ENCODE assay signal across 20 mouse cellular contexts in the genomic region with DNA sequence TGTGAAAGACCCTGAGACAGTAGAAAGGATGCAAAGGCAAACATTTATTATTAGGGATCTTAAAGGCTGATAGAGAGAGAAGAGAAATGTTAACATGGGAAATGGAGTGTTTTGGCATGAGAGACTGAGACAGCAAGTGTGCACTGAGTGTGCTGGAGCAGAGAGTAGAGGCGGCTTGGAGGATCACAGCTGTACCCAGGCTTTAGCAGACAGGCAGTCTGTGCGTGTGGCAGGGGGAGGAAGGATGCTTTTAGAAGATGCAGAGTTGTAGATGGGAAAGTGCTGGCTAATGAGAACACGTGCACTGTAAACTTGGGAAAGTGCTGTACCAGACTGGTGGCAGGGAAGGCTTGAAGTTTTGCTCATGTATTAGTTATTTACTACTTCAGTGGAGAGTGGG.
DNase-seq lines count a peak whose midpoint lies in the region; ATAC-seq and TF ChIP-seq lines count a peak whose summit lies in the region.
"Had no signal": no experiment of that assay in that cellular context is flagged by ENCODE, and none has a peak within 500 bp of the region (broad histone marks: within the 10 kb centered on the region; RNA-seq: fewer than 3 reads in every experiment).

No protein-coding gene starts in this region.

- intact Hi-C loops in left cerebral cortex, postnatal 14 days (cut with DNase I) = no loop called here

- no peak overlapping the region for H3K9ac ChIP-seq in forebrain, embryonic 16.5 days (replicated peaks; ENCODE audit: low read depth, low read length)
- no peak overlapping the region for H3K9ac ChIP-seq in forebrain, embryonic 12.5 days
- H3K9ac ChIP-seq: heart, embryonic 12.5 days; hindbrain, embryonic 13.5 days; midbrain, embryonic 13.5 days had no signal

- no peak overlapping the region; the same call in 1 of the 2 replicates for H3K27ac ChIP-seq in forebrain, embryonic 16.5 days (ENCODE audit: low read length)
- no peak overlapping the region for H3K27ac ChIP-seq in forebrain, embryonic 12.5 days
- H3K27ac ChIP-seq: embryonic facial prominence, embryonic 10.5 days; hindbrain, embryonic 13.5 days; midbrain, embryonic 13.5 days had no signal

- no peaks in the 10 kb centered on the region for H3K9me3 ChIP-seq in forebrain, embryonic 16.5 days (ENCODE audit: control insufficient read depth, low read length)
- no peaks in the 10 kb centered on the region for H3K9me3 ChIP-seq in forebrain, embryonic 12.5 days
- H3K9me3 ChIP-seq: embryonic facial prominence, embryonic 10.5 days; heart, embryonic 12.5 days; hindbrain, embryonic 13.5 days; midbrain, embryonic 13.5 days had no signal

- peak; percentile 10 to 25 for DNase-seq in left cerebral cortex, postnatal 14 days (ENCODE audit: low spot score in 2 of 2)
- no peak for DNase-seq in left cerebral cortex, adult 11 months (ENCODE audit: low spot score)
- DNase-seq in brain, embryonic 14.5 days (ENCODE audit: low read depth) = peak; percentile 73
- peak; percentile 18 for DNase-seq in right cerebral cortex, postnatal 14 days
- DNase-seq in B cell, adult 2 months = no peak
- DNase-seq: adrenal gland, postnatal 25 days; cerebellum, adult 8-10 months; gastrocnemius, postnatal 10 days; heart, adult 11 months; heart, postnatal 14 days; kidney, postnatal 4 days; liver; thymus, postnatal 36 days had no signal

- ATAC-seq in forebrain, embryonic 16.5 days = peak; percentile 54; the same call in 1 of the 2 replicates
- no peak for ATAC-seq in forebrain, embryonic 12.5 days (ENCODE audit: low FRiP score)
- ATAC-seq: lung, postnatal 0 days; midbrain, embryonic 13.5 days had no signal

- no peak overlapping the region for H3K4me2 ChIP-seq in forebrain, embryonic 16.5 days (ENCODE audit: low read length)
- H3K4me2 ChIP-seq in forebrain, embryonic 12.5 days = no peak overlapping the region
- H3K4me2 ChIP-seq: heart, embryonic 12.5 days; hindbrain, embryonic 13.5 days; midbrain, embryonic 13.5 days had no signal

- H3K4me1 ChIP-seq in forebrain, embryonic 16.5 days (replicated peaks; ENCODE audit: control insufficient read depth, insufficient read depth, low read length) = peaks cover 3% of the 10 kb centered on the region; the same call in 1 of the 2 replicates
- H3K4me1 ChIP-seq in forebrain, embryonic 12.5 days = peaks cover 6% of the 10 kb centered on the region; the same call in 1 of the 2 replicates
- H3K4me1 ChIP-seq: embryonic facial prominence, embryonic 10.5 days; heart, embryonic 12.5 days had no signal

- no peaks in the 10 kb centered on the region for H3K27me3 ChIP-seq in forebrain, embryonic 16.5 days (replicated peaks; ENCODE audit: control insufficient read depth, insufficient read depth, low read length)
- H3K27me3 ChIP-seq in forebrain, embryonic 12.5 days = no peaks in the 10 kb centered on the region
- H3K27me3 ChIP-seq: heart, embryonic 12.5 days; hindbrain, embryonic 13.5 days; midbrain, embryonic 13.5 days had no signal

- H3K4me3 ChIP-seq in forebrain, embryonic 16.5 days (replicated peaks; ENCODE audit: low read length) = no peak overlapping the region
- H3K4me3 ChIP-seq in forebrain, embryonic 12.5 days (replicated peaks) = no peak overlapping the region
- H3K4me3 ChIP-seq: embryonic facial prominence, embryonic 10.5 days; heart, embryonic 12.5 days; hindbrain, embryonic 13.5 days; midbrain, embryonic 13.5 days had no signal

- 29% methylated on average over 3 of the region's 3 CpGs for WGBS in forebrain, embryonic 16.5 days
- WGBS in forebrain, embryonic 12.5 days = 42% methylated on average over 3 of the region's 3 CpGs

- no peak for TF ChIP-seq CTCF in brain, embryonic 14.5 days (IDR thresholded peaks at IDR 0.05; ENCODE audit: borderline replicate concordance, extremely low read depth, insufficient read depth, insufficient read length)

- no peak for TF ChIP-seq POLR2A in brain, embryonic 14.5 days (IDR thresholded peaks at IDR 0.05; ENCODE audit: borderline replicate concordance, extremely low read depth, insufficient read depth, insufficient read length, poor library complexity, severe bottlenecking)

- no peaks in the 10 kb centered on the region for H3K36me3 ChIP-seq in forebrain, embryonic 16.5 days (ENCODE audit: control insufficient read depth, insufficient read depth)
- H3K36me3 ChIP-seq in forebrain, embryonic 12.5 days (replicated peaks) = no peaks in the 10 kb centered on the region
- H3K36me3 ChIP-seq: embryonic facial prominence, embryonic 10.5 days; heart, embryonic 12.5 days; hindbrain, embryonic 13.5 days; midbrain, embryonic 13.5 days had no signal

Comparison
In these comparisons a context has a peak if more than half of its experiments do, and no peak if none do; other contexts are left out.
1. DNase-seq: peak in left cerebral cortex, postnatal 14 days (2 of 2), brain, embryonic 14.5 days (single experiment) and right cerebral cortex, postnatal 14 days (single experiment); none in left cerebral cortex, adult 11 months (single experiment) and B cell, adult 2 months (0 of 2).